Mouse (Mus musculus): Measurements from ENCODE around the gene Tmem201. TPM values are rescaled to one million over a fixed set of nuclear protein-coding genes. Genes with fewer than 3 reads are reported as not detected.

Tmem201 gene
- polyA plus RNA-seq, 1 experiment = 21.7 TPM

GRCm38 (mm10) chr4:149690828-149691280, 47.0 kb downstream of the Tmem201 start:
- Histone ChIP-seq H3K4me1 (peaks cover 83% of the 10 kb centered on the region), H3K9me3 (no peaks in the 10 kb centered on the region), H3K4me3 (replicated peaks) (no peak overlapping the region), H3K36me3 (replicated peaks; ENCODE audit: low read length) (peaks cover 68% of the 10 kb centered on the region), H3K27me3 (replicated peaks) (no peaks in the 10 kb centered on the region)
- TF ChIP-seq FLI1 (IDR thresholded peaks at IDR 0.05; ENCODE audit: low read length) (no peak), GATA1 (IDR thresholded peaks at IDR 0.05; ENCODE audit: borderline replicate concordance, low read length) (no peak)

GRCm38 (mm10) chr4:149689822-149690700, 47.8 kb downstream of the Tmem201 start:
- H3K36me3 ChIP-seq (replicated peaks; ENCODE audit: low read length) = peaks cover 72% of the 10 kb centered on the region
- no peaks in the 10 kb centered on the region for H3K9me3 ChIP-seq
- no peaks in the 10 kb centered on the region for H3K27me3 ChIP-seq (replicated peaks)
- H3K4me1 ChIP-seq = peaks cover 79% of the 10 kb centered on the region
- TF ChIP-seq FLI1 (IDR thresholded peaks at IDR 0.05; ENCODE audit: low read length) (no peak), GATA1 (IDR thresholded peaks at IDR 0.05; ENCODE audit: borderline replicate concordance, low read length) (no peak)
- no peak overlapping the region for H3K4me3 ChIP-seq (replicated peaks)

- no peaks in the 10 kb centered on the region for H3K9me3 ChIP-seq
- H3K27me3 ChIP-seq (replicated peaks) = no peaks in the 10 kb centered on the region
- peaks cover 78% of the 10 kb centered on the region for H3K36me3 ChIP-seq (replicated peaks; ENCODE audit: low read length)
- no peak overlapping the region for H3K4me3 ChIP-seq (replicated peaks)
- H3K4me1 ChIP-seq = peaks cover 85% of the 10 kb centered on the region
- TF ChIP-seq GATA1 (IDR thresholded peaks at IDR 0.05; ENCODE audit: borderline replicate concordance, low read length) = no peak
- no peak for TF ChIP-seq FLI1 (IDR thresholded peaks at IDR 0.05; ENCODE audit: low read length)
Observed at GRCm38 (mm10) chr4:149688861-149689260, 49.0 kb downstream of the Tmem201 start.

GRCm38 (mm10) chr4:149684841-149685623, 52.8 kb downstream of the Tmem201 start:
- Histone ChIP-seq H3K36me3 (replicated peaks; ENCODE audit: low read length) (peaks cover 59% of the 10 kb centered on the region), H3K4me1 (peaks cover 72% of the 10 kb centered on the region), H3K4me3 (replicated peaks) (peak overlapping the region; percentile 28), H3K27me3 (replicated peaks) (no peaks in the 10 kb centered on the region), H3K9me3 (no peaks in the 10 kb centered on the region)
- no peak for TF ChIP-seq FLI1 (IDR thresholded peaks at IDR 0.05; ENCODE audit: low read length)
- no peak for TF ChIP-seq GATA1 (IDR thresholded peaks at IDR 0.05; ENCODE audit: borderline replicate concordance, low read length)

GRCm38 (mm10) chr4:149683875-149684274, 54.0 kb downstream of the Tmem201 start:
- Histone ChIP-seq H3K4me3 (replicated peaks) (no peak overlapping the region), H3K4me1 (peaks cover 76% of the 10 kb centered on the region), H3K36me3 (replicated peaks; ENCODE audit: low read length) (peaks cover 62% of the 10 kb centered on the region), H3K9me3 (no peaks in the 10 kb centered on the region), H3K27me3 (replicated peaks) (no peaks in the 10 kb centered on the region)
- TF ChIP-seq FLI1 (IDR thresholded peaks at IDR 0.05; ENCODE audit: low read length) = no peak
- no peak for TF ChIP-seq GATA1 (IDR thresholded peaks at IDR 0.05; ENCODE audit: borderline replicate concordance, low read length)

GRCm38 (mm10) chr4:149679056-149679770, 58.6 kb downstream of the Tmem201 start:
- no peaks in the 10 kb centered on the region for H3K9me3 ChIP-seq
- TF ChIP-seq FLI1 (IDR thresholded peaks at IDR 0.05; ENCODE audit: low read length) = no peak
- no peak for TF ChIP-seq GATA1 (IDR thresholded peaks at IDR 0.05; ENCODE audit: borderline replicate concordance, low read length)

GRCm38 (mm10) chr4:149678006-149678405, 59.8 kb downstream of the Tmem201 start:
- Histone ChIP-seq H3K9me3 (no peaks in the 10 kb centered on the region), H3K36me3 (replicated peaks; ENCODE audit: low read length) (peaks cover 72% of the 10 kb centered on the region), H3K27me3 (replicated peaks) (no peaks in the 10 kb centered on the region), H3K4me1 (peaks cover 58% of the 10 kb centered on the region), H3K4me3 (replicated peaks) (no peak overlapping the region)
- TF ChIP-seq FLI1 (IDR thresholded peaks at IDR 0.05; ENCODE audit: low read length) (no peak), GATA1 (IDR thresholded peaks at IDR 0.05; ENCODE audit: borderline replicate concordance, low read length) (no peak)

More at GRCm38 (mm10) chr4:149679056-149679770, 58.6 kb downstream of the Tmem201 start:
- Histone ChIP-seq H3K4me1 (peaks cover 70% of the 10 kb centered on the region), H3K27me3 (replicated peaks) (no peaks in the 10 kb centered on the region), H3K36me3 (replicated peaks; ENCODE audit: low read length) (peaks cover 71% of the 10 kb centered on the region), H3K4me3 (replicated peaks) (no peak overlapping the region)

- Histone ChIP-seq H3K9me3 (peaks cover 11% of the 10 kb centered on the region), H3K36me3 (replicated peaks; ENCODE audit: low read length) (peaks cover 85% of the 10 kb centered on the region), H3K27me3 (replicated peaks) (no peaks in the 10 kb centered on the region), H3K4me3 (replicated peaks) (peak overlapping the region; percentile 85), H3K4me1 (peaks cover 47% of the 10 kb centered on the region)
- no peak for TF ChIP-seq FLI1 (IDR thresholded peaks at IDR 0.05; ENCODE audit: low read length)
- no peak for TF ChIP-seq GATA1 (IDR thresholded peaks at IDR 0.05; ENCODE audit: borderline replicate concordance, low read length)
Observed at GRCm38 (mm10) chr4:149675378-149676261, 62.2 kb downstream of the Tmem201 start.
